Mouse (Mus musculus): ENCODE results near the gene Map7d2. TPM values are rescaled to one million over a fixed set of nuclear protein-coding genes. Genes with fewer than 3 reads are reported as not detected.
A peak's percentile ranks its signal among the peaks of the same experiment; 100 is the strongest.

Map7d2 gene
- polyA plus RNA-seq, 1 experiment from 2014 or later: 11.4 TPM

- H3K36me3 ChIP-seq: no peaks in the 10 kb centered on the region
- DNase-seq (ENCODE audit: low spot score): no peak
- H3K4me1 ChIP-seq: no peaks in the 10 kb centered on the region
- WGBS: 78% methylated on average over 4 of the region's 4 CpGs
- H3K9me3 ChIP-seq (replicated peaks): no peaks in the 10 kb centered on the region
- no peak overlapping the region for H3K4me3 ChIP-seq
- peaks cover 62% of the 10 kb centered on the region for H3K27me3 ChIP-seq (ENCODE audit: low read depth, poor library complexity, severe bottlenecking)
- H3K27ac ChIP-seq (replicated peaks): no peak overlapping the region
These were observed 108.3 kb downstream of the Map7d2 start for GRCm38 (mm10) chrX:159522651-159523050.

GRCm38 (mm10) chrX:159526388-159526787 lies 112.0 kb downstream of the Map7d2 start, which contains the start of gene Bclaf3:
Gene Bclaf3, plus strand, starts transcription at chrX:159526688.
- H3K36me3 ChIP-seq: no peaks in the 10 kb centered on the region
- DNase-seq (ENCODE audit: low spot score): no peak
- no peaks in the 10 kb centered on the region for H3K4me1 ChIP-seq
- no peaks in the 10 kb centered on the region for H3K9me3 ChIP-seq (replicated peaks)
- 90% methylated on average over 6 of the region's 6 CpGs for WGBS
- no peak within 1 kb of the TSS; the same call in 1 of the 2 replicates for H3K27ac ChIP-seq (replicated peaks)
- peaks cover 56% of the 10 kb centered on the region for H3K27me3 ChIP-seq (ENCODE audit: low read depth, poor library complexity, severe bottlenecking)
- H3K4me3 ChIP-seq: no peak within 1 kb of the TSS

DNA sequence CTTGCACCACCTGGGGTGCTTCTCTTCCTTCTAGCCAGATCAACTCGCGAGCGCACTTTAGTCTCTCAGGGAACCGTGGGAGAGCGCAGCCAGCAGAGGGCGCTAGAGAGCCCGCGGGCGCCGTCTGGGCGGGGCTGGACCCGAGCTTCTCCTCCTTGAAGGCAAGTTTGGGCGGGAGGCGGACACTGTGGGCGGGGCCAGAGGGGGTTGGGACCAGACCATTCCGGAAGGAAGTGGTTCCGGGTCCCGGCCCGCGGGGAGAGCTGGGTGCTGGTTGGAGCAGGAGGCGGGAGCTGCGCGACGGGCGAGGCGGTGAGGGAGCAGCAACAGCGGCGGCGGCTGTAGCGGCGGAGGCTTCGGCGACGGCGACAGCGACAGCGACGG lies 118.0 kb downstream of the Map7d2 start:
- Histone ChIP-seq H3K9me3 (replicated peaks) (no peaks in the 10 kb centered on the region), H3K4me1 (peaks cover 4% of the 10 kb centered on the region; the same call in 1 of the 2 replicates), H3K27me3 (ENCODE audit: low read depth, poor library complexity, severe bottlenecking) (peaks cover 42% of the 10 kb centered on the region), H3K27ac (replicated peaks) (peak overlapping the region; percentile 91), H3K4me3 (peak overlapping the region; percentile 71), H3K36me3 (no peaks in the 10 kb centered on the region)
- WGBS: 10% methylated on average over 38 of the region's 38 CpGs
- peak; percentile 97 for DNase-seq (ENCODE audit: low spot score)

GRCm38 (mm10) chrX:159532811-159533462 lies 118.6 kb downstream of the Map7d2 start:
- peak; percentile 31 for DNase-seq (ENCODE audit: low spot score)
- peaks cover 4% of the 10 kb centered on the region; the same call in 1 of the 2 replicates for H3K4me1 ChIP-seq
- 20% methylated on average over 48 of the region's 56 CpGs for WGBS
- peak overlapping the region; percentile 91 for H3K27ac ChIP-seq (replicated peaks)
- peaks cover 40% of the 10 kb centered on the region for H3K27me3 ChIP-seq (ENCODE audit: low read depth, poor library complexity, severe bottlenecking)
- H3K4me3 ChIP-seq: peak overlapping the region; percentile 71
- no peaks in the 10 kb centered on the region for H3K36me3 ChIP-seq
- no peaks in the 10 kb centered on the region for H3K9me3 ChIP-seq (replicated peaks)

DNA sequence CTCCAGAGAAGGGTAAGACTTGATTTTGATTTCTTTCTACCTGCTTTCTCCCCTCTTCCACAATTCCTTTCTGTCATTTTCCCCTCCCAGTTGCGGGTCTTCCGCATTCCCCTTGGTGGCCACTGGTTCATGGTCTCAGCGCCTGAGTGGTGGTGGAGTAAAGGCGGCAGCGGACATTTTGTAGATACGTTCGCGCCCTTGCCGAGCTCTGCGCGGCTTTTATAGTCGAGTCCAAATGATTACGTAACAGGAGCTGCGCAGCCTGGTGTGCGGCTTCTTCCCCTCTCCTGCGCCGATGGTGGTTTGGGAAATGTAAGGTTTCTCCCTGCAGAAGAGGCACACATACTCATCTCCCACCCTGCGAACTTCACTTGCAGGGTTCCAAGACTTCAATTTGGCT lies 127.6 kb downstream of the Map7d2 start:
- Histone ChIP-seq H3K27ac (replicated peaks) (no peak overlapping the region), H3K36me3 (peaks cover 11% of the 10 kb centered on the region), H3K27me3 (ENCODE audit: low read depth, poor library complexity, severe bottlenecking) (peaks cover 48% of the 10 kb centered on the region), H3K4me3 (no peak overlapping the region), H3K9me3 (replicated peaks) (0 out of 2 replicates have a peak, but pooled peaks cover 3% of the 10 kb centered on the region), H3K4me1 (no peaks in the 10 kb centered on the region)
- 89% methylated on average over 18 of the region's 18 CpGs for WGBS
- DNase-seq (ENCODE audit: low spot score): no peak

- Histone ChIP-seq H3K36me3 (peaks cover 21% of the 10 kb centered on the region), H3K4me1 (no peaks in the 10 kb centered on the region), H3K27me3 (ENCODE audit: low read depth, poor library complexity, severe bottlenecking) (peaks cover 65% of the 10 kb centered on the region), H3K9me3 (replicated peaks) (no peaks in the 10 kb centered on the region), H3K27ac (replicated peaks) (no peak overlapping the region), H3K4me3 (no peak overlapping the region)
- DNase-seq (ENCODE audit: low spot score): no peak
- WGBS: 91% methylated on average over 5 of the region's 5 CpGs
These were observed 132.7 kb downstream of the Map7d2 start for GRCm38 (mm10) chrX:159547093-159547492.

Other genes starting within 250 kb of the Map7d2 start
- 4.8 and 5.4 TPM in 2 replicates for gene Rps6ka3, start 204.3 kb upstream of the Map7d2 start, polyA plus RNA-seq (2016; fragmentation: Nextera tagmentation; extraction: Ambion mirVana)
- gene Eif1ax, start 42.4 kb upstream of the Map7d2 start, polyA plus RNA-seq (2016; fragmentation: Nextera tagmentation; extraction: Ambion mirVana): 153 and 179 TPM in 2 replicates
- 23.2 and 27.4 TPM in 2 replicates for gene Bclaf3, start 112.1 kb downstream of the Map7d2 start, polyA plus RNA-seq (2016; fragmentation: Nextera tagmentation; extraction: Ambion mirVana)
- gene Sh3kbp1, start 212.7 kb downstream of the Map7d2 start, polyA plus RNA-seq (2016; fragmentation: Nextera tagmentation; extraction: Ambion mirVana): 21.1 and 26.9 TPM in 2 replicates